Mouse (Mus musculus) bone marrow macrophage, adult 2 months (primary cell): ENCODE results near the gene Rnase9. TPM values are rescaled to one million over a fixed set of nuclear protein-coding genes. Genes with fewer than 3 reads are reported as not detected.
"Not testable (repeated sequence)": the region's sequence is repeated elsewhere in the genome, so short reads cannot be mapped to it uniquely, and the experiment has no call there.

Experiments
- H3K27ac ChIP-seq: 2 replicates; pipeline ENCODE4 v1.5.1; 2012; ENCODE audit warnings: low read depth, low read length; ENCODE audit not compliant: insufficient read depth
- H3K4me1 ChIP-seq: 2 replicates; pipeline ENCODE4 v1.6.1; 2012; ENCODE audit warnings: low read length; ENCODE audit not compliant: control insufficient read depth, insufficient read depth
- H3K4me3 ChIP-seq: 2 replicates; pipeline ENCODE4 v1.5.1; 2012; ENCODE audit warnings: mild to moderate bottlenecking, low read length, moderate library complexity; ENCODE audit not compliant: insufficient read depth
- CTCF ChIP-seq: IDR thresholded peaks from 2 replicates; pipeline ENCODE4 v1.5.1; 2012; ENCODE audit warnings: low read depth, mild to moderate bottlenecking, low read length, moderate library complexity
- POLR2A ChIP-seq: IDR thresholded peaks from 2 replicates; pipeline ENCODE4 v1.6.1; 2012; ENCODE audit warnings: mild to moderate bottlenecking, low read depth, low read length, borderline replicate concordance
- polyA plus RNA-seq: library from polyadenylated mRNA; stranded (reverse); fragments of >200 nt; gene quantifications from 2 replicates; pipeline ENCODE4 v1.2.4, GENCODE M21; 2012; ENCODE audit not compliant: missing spikeins, insufficient read depth, insufficient read length

Rnase9 gene
- polyA plus RNA-seq, 1 experiment, result not detected

- no peak overlapping the region for H3K4me3 ChIP-seq
- no peak overlapping the region for H3K27ac ChIP-seq
- H3K4me1 ChIP-seq, result no peaks in the 10 kb centered on the region
- TF ChIP-seq POLR2A (no peak), CTCF (no peak)
Observed at GRCm38 (mm10) chr14:51015780-51016179, 25.9 kb downstream of the Rnase9 start.

GRCm38 (mm10) chr14:51014724-51015123, 26.9 kb downstream of the Rnase9 start:
- not testable (repeated sequence) for H3K4me3 ChIP-seq, H3K4me1 ChIP-seq, H3K27ac ChIP-seq

GRCm38 (mm10) chr14:51009572-51009971, 32.1 kb downstream of the Rnase9 start:
- no peak overlapping the region for H3K27ac ChIP-seq
- no peak for TF ChIP-seq CTCF
- no peak for TF ChIP-seq POLR2A
- peaks cover 13% of the 10 kb centered on the region for H3K4me1 ChIP-seq
- H3K4me3 ChIP-seq, result no peak overlapping the region

GRCm38 (mm10) chr14:51008781-51009180, 32.9 kb downstream of the Rnase9 start:
- Histone ChIP-seq H3K27ac (no peak overlapping the region), H3K4me3 (no peak overlapping the region), H3K4me1 (peaks cover 17% of the 10 kb centered on the region)
- TF ChIP-seq CTCF (no peak), POLR2A (no peak)

GRCm38 (mm10) chr14:51007914-51008713, 33.6 kb downstream of the Rnase9 start:
- TF ChIP-seq POLR2A (no peak), CTCF (no peak)
- Histone ChIP-seq H3K4me1 (peaks cover 17% of the 10 kb centered on the region), H3K4me3 (no peak overlapping the region), H3K27ac (no peak overlapping the region)

- H3K27ac ChIP-seq, result no peak within 1 kb of the TSS
- H3K4me1 ChIP-seq, result peaks cover 17% of the 10 kb centered on the region
- TF ChIP-seq POLR2A, result no peak
- TF ChIP-seq CTCF, result no peak
- no peak within 1 kb of the TSS for H3K4me3 ChIP-seq
Observed at GRCm38 (mm10) chr14:51007152-51007801, 34.4 kb downstream of the Rnase9 start, which contains the start of gene Rnase10. Gene Rnase10 (plus strand): TSS chr14:51007751.

- peaks cover 15% of the 10 kb centered on the region for H3K4me1 ChIP-seq
- no peak for TF ChIP-seq POLR2A
- TF ChIP-seq CTCF, result no peak
- H3K4me3 ChIP-seq, result no peak overlapping the region
- peak overlapping the region; percentile 18 for H3K27ac ChIP-seq
Observed at GRCm38 (mm10) chr14:50997999-50998666, 43.5 kb downstream of the Rnase9 start.

GRCm38 (mm10) chr14:50997088-50997487, 44.6 kb downstream of the Rnase9 start:
- TF ChIP-seq POLR2A (no peak), CTCF (no peak)
- Histone ChIP-seq H3K27ac (peak overlapping the region; percentile 83), H3K4me3 (no peak overlapping the region), H3K4me1 (peaks cover 15% of the 10 kb centered on the region)

GRCm38 (mm10) chr14:50991037-50991436, 50.6 kb downstream of the Rnase9 start:
- Histone ChIP-seq H3K27ac (no peak overlapping the region), H3K4me1 (peaks cover 2% of the 10 kb centered on the region; the same call in 1 of the 2 replicates), H3K4me3 (no peak overlapping the region)
- no peak for TF ChIP-seq CTCF
- no peak for TF ChIP-seq POLR2A

Other genes with a start within 250 kb of the Rnase9 start
- not detected in 2 replicates for gene Ccnb1ip1, start 234.1 kb downstream of the Rnase9 start, polyA plus RNA-seq
- 75.2 and 77.4 TPM in 2 replicates for gene Parp2, start 234.0 kb downstream of the Rnase9 start, polyA plus RNA-seq
- 206 and 269 TPM in 2 replicates for gene Tep1, start 171.3 kb downstream of the Rnase9 start, polyA plus RNA-seq
- 2.0 and 2.1 TPM in 2 replicates for gene Klhl33, start 144.4 kb downstream of the Rnase9 start, polyA plus RNA-seq
- gene Osgep, start 117.0 kb downstream of the Rnase9 start, polyA plus RNA-seq, result 51.1 and 57.9 TPM in 2 replicates
- 16.7 and 21.3 TPM in 2 replicates for gene Apex1, start 116.9 kb downstream of the Rnase9 start, polyA plus RNA-seq
- 131 and 158 TPM in 2 replicates for gene Pip4p1, start 111.0 kb downstream of the Rnase9 start, polyA plus RNA-seq
- gene Pnp, start 110.8 kb downstream of the Rnase9 start, polyA plus RNA-seq, result 219 and 232 TPM in 2 replicates
- 7.7 and 45.7 TPM in 2 replicates for gene Gm49342, start 97.4 kb downstream of the Rnase9 start, polyA plus RNA-seq
- 1.7 and 4.5 TPM in 2 replicates for gene Pnp2, start 85.9 kb downstream of the Rnase9 start, polyA plus RNA-seq
- gene Rnase10, start 34.1 kb downstream of the Rnase9 start, polyA plus RNA-seq, result not detected in 2 replicates
- gene Rnase11, start 8.3 kb upstream of the Rnase9 start, polyA plus RNA-seq, result not detected in 2 replicates
- gene Rnase12, start 15.8 kb upstream of the Rnase9 start, polyA plus RNA-seq, result not detected in 2 replicates
- not detected in 2 replicates for gene Olfr750, start 32.6 kb upstream of the Rnase9 start, polyA plus RNA-seq
- 164 and 169 TPM in 2 replicates for gene Rnase4, start 49.2 kb upstream of the Rnase9 start, polyA plus RNA-seq
- gene Ang, start 49.3 kb upstream of the Rnase9 start, polyA plus RNA-seq, result 31.9 and 39.4 TPM in 2 replicates
- not detected in 2 replicates for gene Eddm3b, start 72.6 kb upstream of the Rnase9 start, polyA plus RNA-seq
- 25.6 and 26.6 TPM in 2 replicates for gene Rnase6, start 82.0 kb upstream of the Rnase9 start, polyA plus RNA-seq
- gene Rnase1, start 104.9 kb upstream of the Rnase9 start, polyA plus RNA-seq, result not detected in 2 replicates
- gene Rnase2b, start 120.4 kb upstream of the Rnase9 start, polyA plus RNA-seq, result not detected in 2 replicates
- gene Ang2, start 157.3 kb upstream of the Rnase9 start, polyA plus RNA-seq, result not detected in 2 replicates
- not detected in 2 replicates for gene Ear14, start 161.5 kb upstream of the Rnase9 start, polyA plus RNA-seq
- gene Rnase2a, start 214.2 kb upstream of the Rnase9 start, polyA plus RNA-seq, result not detected in 2 replicates